Mouse (Mus musculus): ENCODE measurements around the gene Fbxo24. TPM values are rescaled to one million over a fixed set of nuclear protein-coding genes. Genes with fewer than 3 reads are reported as not detected.

The Fbxo24 gene
- total and polyA plus RNA-seq, 2 experiments = 0.05 TPM; not detected in 1

DNA sequence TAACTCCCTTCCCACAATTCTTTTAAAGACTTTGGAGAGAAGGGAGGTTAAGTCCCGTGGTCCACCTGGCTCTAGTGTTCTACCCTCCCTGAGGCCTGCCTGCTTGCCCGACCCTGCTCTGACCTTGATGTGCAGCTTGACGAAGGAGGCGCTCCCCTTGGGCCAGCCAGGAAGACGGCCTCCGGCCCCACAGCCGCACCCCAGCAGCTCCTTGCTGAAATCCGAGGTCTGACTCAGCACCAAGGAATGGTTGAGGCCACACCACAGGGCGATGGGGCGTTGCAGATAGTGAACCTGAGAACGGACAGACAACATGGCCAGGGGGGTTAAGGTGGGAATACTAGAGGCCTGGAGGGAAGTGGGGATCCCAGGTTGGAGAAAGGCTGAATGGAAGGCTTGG is 15.3 kb downstream of the Fbxo24 start, which contains the start of gene Pcolce:
TSS of gene Pcolce (minus strand) at position 235 of the 400 bp plus-strand sequence.
- Histone ChIP-seq H3K27me3 (ENCODE audit: control insufficient read depth, insufficient read depth, low read length) (peaks cover 4% of the 10 kb centered on the region), H3K27ac (replicated peaks; ENCODE audit: insufficient read depth, low read depth, low read length) (no peak within 1 kb of the TSS), H3K36me3 (ENCODE audit: control insufficient read depth, insufficient read depth, low read length) (no peaks in the 10 kb centered on the region), H3K4me1 (ENCODE audit: control insufficient read depth, insufficient read depth, low read length) (peaks cover 11% of the 10 kb centered on the region), H3K9ac (ENCODE audit: low read depth, low read length) (no peak within 1 kb of the TSS), H3K4me3 (ENCODE audit: insufficient read depth, low read depth, low read length) (no peak within 1 kb of the TSS), H3K79me2 (ENCODE audit: control insufficient read depth, insufficient read depth, low read length) (no peaks in the 10 kb centered on the region)
- 78% methylated on average over 11 of the region's 11 CpGs for WGBS
- no peak for DNase-seq (ENCODE audit: extremely low read depth, low read depth, low spot score)
- TF ChIP-seq CTCF (IDR thresholded peaks at IDR 0.05; ENCODE audit: low read depth, low read length) (no peak), POLR2A (IDR thresholded peaks at IDR 0.05; ENCODE audit: extremely low read depth, insufficient read depth, low read length) (no peak)

DNA sequence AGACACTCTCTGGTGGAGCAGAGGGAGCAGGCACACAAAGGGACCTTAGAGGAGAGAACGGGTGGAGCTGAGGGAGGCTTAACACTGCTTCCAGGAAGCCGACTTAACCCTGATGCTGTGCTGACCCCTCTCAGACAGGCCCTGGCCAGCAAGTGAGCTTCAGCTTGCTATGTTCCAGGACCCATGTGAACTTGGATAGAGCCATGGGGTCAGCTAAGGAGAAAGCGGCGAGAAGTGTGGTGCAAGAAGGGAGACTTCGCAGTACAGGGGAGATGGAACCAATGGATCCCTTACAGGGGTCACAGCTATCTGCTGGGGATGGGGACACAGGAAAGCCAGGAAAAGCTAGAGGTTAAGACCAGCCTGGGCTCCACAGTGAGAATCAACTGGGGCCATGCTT is 15.7 kb downstream of the Fbxo24 start:
- DNase-seq (ENCODE audit: extremely low read depth, low read depth, low spot score) = no peak
- peaks cover 3% of the 10 kb centered on the region; the same call in 1 of the 2 replicates for H3K27me3 ChIP-seq (ENCODE audit: control insufficient read depth, insufficient read depth, low read length)
- 90% methylated on average over 5 of the region's 5 CpGs for WGBS
- peaks cover 11% of the 10 kb centered on the region for H3K4me1 ChIP-seq (ENCODE audit: control insufficient read depth, insufficient read depth, low read length)
- no peak for TF ChIP-seq CTCF (IDR thresholded peaks at IDR 0.05; ENCODE audit: low read depth, low read length)
- TF ChIP-seq POLR2A (IDR thresholded peaks at IDR 0.05; ENCODE audit: extremely low read depth, insufficient read depth, low read length) = no peak
- no peak overlapping the region for H3K4me3 ChIP-seq (ENCODE audit: insufficient read depth, low read depth, low read length)
- no peaks in the 10 kb centered on the region for H3K79me2 ChIP-seq (ENCODE audit: control insufficient read depth, insufficient read depth, low read length)
- no peak overlapping the region for H3K27ac ChIP-seq (replicated peaks; ENCODE audit: insufficient read depth, low read depth, low read length)
- no peak overlapping the region for H3K9ac ChIP-seq (ENCODE audit: low read depth, low read length)
- no peaks in the 10 kb centered on the region for H3K36me3 ChIP-seq (ENCODE audit: control insufficient read depth, insufficient read depth, low read length)

DNA sequence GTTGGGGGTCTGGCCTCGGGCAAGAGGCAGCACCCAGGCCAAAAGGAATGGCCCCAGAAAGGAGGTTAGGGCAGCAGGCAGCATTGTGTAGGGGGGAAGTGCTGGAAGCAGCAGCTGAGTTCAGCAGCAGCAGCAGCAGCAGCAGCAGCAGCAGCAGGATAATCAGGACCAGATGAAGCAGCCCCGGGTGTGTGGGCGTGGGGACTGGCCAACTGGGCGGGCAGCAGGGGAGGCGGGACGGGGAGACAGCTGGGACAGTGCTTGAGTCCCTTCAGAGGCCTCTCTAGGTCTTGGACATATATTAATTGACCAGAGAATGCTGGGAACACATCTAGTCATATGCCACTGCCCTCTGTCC is 17.6 kb downstream of the Fbxo24 start:
- TF ChIP-seq POLR2A (IDR thresholded peaks at IDR 0.05; ENCODE audit: extremely low read depth, insufficient read depth, low read length) (no peak), CTCF (IDR thresholded peaks at IDR 0.05; ENCODE audit: low read depth, low read length) (no peak)
- H3K27ac ChIP-seq (replicated peaks; ENCODE audit: insufficient read depth, low read depth, low read length) = peak overlapping the region; percentile 45
- peak overlapping the region; percentile 32; the same call in 1 of the 2 replicates for H3K4me3 ChIP-seq (ENCODE audit: insufficient read depth, low read depth, low read length)
- no peaks in the 10 kb centered on the region for H3K79me2 ChIP-seq (ENCODE audit: control insufficient read depth, insufficient read depth, low read length)
- H3K36me3 ChIP-seq (ENCODE audit: control insufficient read depth, insufficient read depth, low read length) = no peaks in the 10 kb centered on the region
- 18% methylated on average over 6 of the region's 6 CpGs for WGBS
- peaks cover 11% of the 10 kb centered on the region for H3K4me1 ChIP-seq (ENCODE audit: control insufficient read depth, insufficient read depth, low read length)
- DNase-seq (ENCODE audit: extremely low read depth, low read depth, low spot score) = no peak
- H3K27me3 ChIP-seq (ENCODE audit: control insufficient read depth, insufficient read depth, low read length) = peaks cover 2% of the 10 kb centered on the region; the same call in 1 of the 2 replicates
- peak overlapping the region; percentile 26; the same call in 1 of the 2 replicates for H3K9ac ChIP-seq (ENCODE audit: low read depth, low read length)

DNA sequence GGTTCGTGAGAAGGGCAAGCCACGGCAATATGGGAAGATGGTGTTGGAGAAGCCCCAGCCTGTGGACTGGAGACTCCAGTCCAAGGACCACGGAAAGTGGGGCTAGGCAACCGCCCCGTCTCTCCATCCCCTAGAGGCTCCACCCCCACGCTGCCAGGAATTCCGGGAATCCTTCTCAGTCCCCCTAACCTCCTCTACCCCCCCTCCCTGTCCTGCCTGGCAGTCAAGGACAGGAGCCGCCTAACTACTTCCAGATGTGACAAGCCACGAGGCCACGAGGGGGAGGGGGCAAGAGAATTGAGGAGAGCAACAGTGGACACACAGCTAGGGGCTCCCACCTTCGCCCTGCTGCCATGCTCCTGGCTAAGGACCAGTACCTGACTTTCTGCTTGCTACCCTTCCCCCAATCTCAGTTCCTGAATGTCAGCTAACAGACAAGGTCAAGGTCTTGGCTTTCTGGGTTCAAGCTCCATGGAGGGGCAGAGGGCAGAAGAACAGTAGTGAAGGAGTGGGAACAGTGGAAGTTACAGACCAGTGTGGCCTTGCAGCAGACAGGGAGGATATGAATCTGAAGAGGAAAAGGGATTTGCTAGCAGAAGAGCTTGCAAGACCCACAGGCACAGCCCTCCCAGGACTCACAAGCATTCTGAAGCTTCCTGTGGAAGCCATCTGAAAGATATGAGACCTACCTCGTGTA is 18.1 kb downstream of the Fbxo24 start:
- peaks cover 11% of the 10 kb centered on the region for H3K4me1 ChIP-seq (ENCODE audit: control insufficient read depth, insufficient read depth, low read length)
- DNase-seq (ENCODE audit: extremely low read depth, low read depth, low spot score) = no peak
- no peak for TF ChIP-seq CTCF (IDR thresholded peaks at IDR 0.05; ENCODE audit: low read depth, low read length)
- no peak for TF ChIP-seq POLR2A (IDR thresholded peaks at IDR 0.05; ENCODE audit: extremely low read depth, insufficient read depth, low read length)
- peak overlapping the region; percentile 35; the same call in 1 of the 2 replicates for H3K9ac ChIP-seq (ENCODE audit: low read depth, low read length)
- no peaks in the 10 kb centered on the region for H3K36me3 ChIP-seq (ENCODE audit: control insufficient read depth, insufficient read depth, low read length)
- H3K79me2 ChIP-seq (ENCODE audit: control insufficient read depth, insufficient read depth, low read length) = no peaks in the 10 kb centered on the region
- H3K4me3 ChIP-seq (ENCODE audit: insufficient read depth, low read depth, low read length) = peak overlapping the region; percentile 43
- peak overlapping the region; percentile 45 for H3K27ac ChIP-seq (replicated peaks; ENCODE audit: insufficient read depth, low read depth, low read length)
- no peaks in the 10 kb centered on the region for H3K27me3 ChIP-seq (ENCODE audit: control insufficient read depth, insufficient read depth, low read length)
- 32% methylated on average over 12 of the region's 12 CpGs for WGBS

DNA sequence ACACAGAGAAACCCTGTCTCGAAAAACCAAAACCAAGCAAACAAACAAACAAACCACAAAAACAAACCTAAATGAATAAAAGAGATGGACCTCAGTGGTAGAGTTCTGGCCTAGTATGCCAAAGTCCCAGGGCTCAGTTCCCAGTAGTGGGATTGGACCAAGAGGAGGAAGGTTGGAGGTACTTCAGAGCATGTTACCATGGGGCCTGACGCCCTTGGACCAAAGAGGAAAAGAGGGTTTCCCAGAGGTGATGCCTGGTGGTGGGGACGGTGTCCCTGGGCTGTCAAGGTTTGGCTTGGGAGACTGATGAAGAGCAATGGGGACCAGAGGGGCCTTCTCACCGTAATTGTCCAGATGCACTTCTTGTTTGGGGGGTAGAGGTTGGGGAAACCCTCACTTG is 18.7 kb downstream of the Fbxo24 start:
- Histone ChIP-seq H3K4me1 (ENCODE audit: control insufficient read depth, insufficient read depth, low read length) (peaks cover 11% of the 10 kb centered on the region), H3K9ac (ENCODE audit: low read depth, low read length) (0 out of 2 replicates have a peak overlapping the region, but pooled peaks have one; percentile 23)
- WGBS = 80% methylated on average over 4 of the region's 4 CpGs

DNA sequence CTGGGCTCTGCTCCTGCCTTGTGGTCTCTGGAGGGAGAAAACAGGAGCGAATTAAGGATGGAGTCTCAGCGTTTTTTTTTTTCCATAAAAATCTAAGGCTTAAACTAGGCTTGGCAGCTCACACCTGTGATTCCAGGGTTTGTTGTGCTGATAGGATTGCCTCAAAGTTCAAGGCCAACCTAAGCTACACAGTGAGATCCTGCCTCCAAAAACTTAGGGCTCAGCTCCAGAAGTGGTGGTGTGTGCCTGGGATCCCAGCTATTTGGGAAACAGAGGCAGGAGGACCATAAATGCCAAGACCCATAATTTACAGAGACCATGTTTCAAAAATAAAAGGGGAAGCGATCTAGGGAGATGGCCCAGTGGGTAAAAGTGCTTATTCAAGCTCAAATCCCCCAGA is 19.5 kb downstream of the Fbxo24 start:
- 68% methylated on average over 3 of the region's 3 CpGs for WGBS
- Histone ChIP-seq H3K79me2 (ENCODE audit: control insufficient read depth, insufficient read depth, low read length) (no peaks in the 10 kb centered on the region), H3K9ac (ENCODE audit: low read depth, low read length) (no peak overlapping the region), H3K4me3 (ENCODE audit: insufficient read depth, low read depth, low read length) (no peak overlapping the region), H3K27ac (replicated peaks; ENCODE audit: insufficient read depth, low read depth, low read length) (no peak overlapping the region), H3K27me3 (ENCODE audit: control insufficient read depth, insufficient read depth, low read length) (no peaks in the 10 kb centered on the region), H3K4me1 (ENCODE audit: control insufficient read depth, insufficient read depth, low read length) (peaks cover 11% of the 10 kb centered on the region), H3K36me3 (ENCODE audit: control insufficient read depth, insufficient read depth, low read length) (no peaks in the 10 kb centered on the region)
- TF ChIP-seq POLR2A (IDR thresholded peaks at IDR 0.05; ENCODE audit: extremely low read depth, insufficient read depth, low read length) (no peak), CTCF (IDR thresholded peaks at IDR 0.05; ENCODE audit: low read depth, low read length) (no peak)
- DNase-seq (ENCODE audit: extremely low read depth, low read depth, low spot score) = peak; percentile 54

More for the DNA sequence above, 18.7 kb downstream of the Fbxo24 start:
- no peak for DNase-seq (ENCODE audit: extremely low read depth, low read depth, low spot score)
- Histone ChIP-seq H3K27me3 (ENCODE audit: control insufficient read depth, insufficient read depth, low read length) (no peaks in the 10 kb centered on the region), H3K79me2 (ENCODE audit: control insufficient read depth, insufficient read depth, low read length) (no peaks in the 10 kb centered on the region), H3K4me3 (ENCODE audit: insufficient read depth, low read depth, low read length) (peak overlapping the region; percentile 43; the same call in 1 of the 2 replicates), H3K36me3 (ENCODE audit: control insufficient read depth, insufficient read depth, low read length) (no peaks in the 10 kb centered on the region), H3K27ac (replicated peaks; ENCODE audit: insufficient read depth, low read depth, low read length) (no peak overlapping the region)
- TF ChIP-seq POLR2A (IDR thresholded peaks at IDR 0.05; ENCODE audit: extremely low read depth, insufficient read depth, low read length) (no peak), CTCF (IDR thresholded peaks at IDR 0.05; ENCODE audit: low read depth, low read length) (no peak)
